Mouse (Mus musculus) cerebellum, adult 2 months (tissue): ENCODE results near the gene Nol12. TPM values are rescaled to one million over a fixed set of nuclear protein-coding genes. Genes with fewer than 3 reads are reported as not detected.

ENCODE experiments used
- DNase-seq, 2 experiments: peaks; one replicate each; pipeline ENCODE4 v3.0.0; 2021
- H3K27ac ChIP-seq: fragments of 200-500 bp; 2 replicates; pipeline ENCODE4 v1.5.1; 2012; ENCODE audit warnings: low read length, control low read depth, inconsistent platforms; ENCODE audit not compliant: insufficient read depth
- H3K27me3 ChIP-seq: fragments of 200-500 bp; 2 replicates; pipeline ENCODE4 v1.6.1; 2012; ENCODE audit warnings: inconsistent platforms, mild to moderate bottlenecking, low read length, moderate library complexity; ENCODE audit not compliant: control insufficient read depth, insufficient read depth
- H3K4me1 ChIP-seq: fragments of 200-500 bp; 2 replicates; pipeline ENCODE4 v1.6.1; 2011; ENCODE audit warnings: low read length; ENCODE audit not compliant: control insufficient read depth, insufficient read depth
- H3K4me3 ChIP-seq: fragments of 200-500 bp; replicated peaks from 2 replicates; pipeline ENCODE3; 2011; ENCODE audit warnings: mild to moderate bottlenecking, low read depth, low read length, control low read depth; ENCODE audit not compliant: insufficient read depth
- CTCF ChIP-seq: fragments of 200-500 bp; IDR thresholded peaks from 2 replicates; pipeline ENCODE4 v1.5.1; 2011; ENCODE audit warnings: low read depth, mild to moderate bottlenecking, control low read depth, low read length, moderate library complexity, borderline replicate concordance; ENCODE audit not compliant: insufficient read depth
- POLR2A ChIP-seq: fragments of 200-500 bp; IDR thresholded peaks from 2 replicates; pipeline ENCODE4 v1.6.1; 2011; ENCODE audit warnings: low read length, control low read depth, borderline replicate concordance; ENCODE audit not compliant: insufficient read depth
- WGBS: fragments of 180-500 bp; shearing (Covaris S2); methylation state at CpG from one replicate; pipeline ENCODE4 v1.1.7; 2018; 5-methylcytosine and 5-hydroxymethylcytosine counted together
- polyA plus RNA-seq: library from polyadenylated mRNA; depleted of rRNA; stranded (reverse); fragments of >200 nt; gene quantifications from 2 replicates; pipeline ENCODE4 v1.2.3, GENCODE M21; 2012

Nol12 gene
- polyA plus RNA-seq, 1 experiment, result 34.4 TPM

DNA sequence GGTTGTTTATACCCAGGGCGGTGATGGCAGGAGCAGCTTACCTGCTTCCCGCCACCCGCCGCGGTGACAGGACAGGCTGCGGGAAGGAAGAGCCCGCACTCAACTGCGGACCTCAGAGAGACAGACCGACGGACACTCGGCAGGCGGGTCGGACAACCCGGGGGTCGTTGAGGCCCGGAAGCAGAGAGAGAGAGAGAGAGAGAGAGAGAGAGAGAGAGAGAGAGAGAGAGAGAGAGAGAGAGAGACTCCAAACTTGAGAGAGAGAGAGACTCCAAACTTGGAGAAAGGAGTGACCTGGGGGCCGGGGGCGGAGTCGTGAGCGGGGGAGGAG is 35.4 kb upstream of the Nol12 start, which contains the start of gene Gm49510:
Gene Gm49510 (plus strand): TSS at position 259 of the 331 bp plus-strand sequence.
- Histone ChIP-seq H3K27me3 (no peaks in the 10 kb centered on the region), H3K4me1 (no peaks in the 10 kb centered on the region; the same call in none of the 2 replicates), H3K27ac (no peak within 1 kb of the TSS), H3K4me3 (peak within 1 kb of the TSS; percentile 69)
- no peak for DNase-seq
- TF ChIP-seq CTCF (no peak), POLR2A (no peak)
- 12% methylated on average over 19 of the region's 20 CpGs for WGBS

GRCm38 (mm10) chr15:78899740-78900584 is 34.8 kb upstream of the Nol12 start, which contains the start of gene Sh3bp1:
Sh3bp1 (plus strand) TSS chr15:78899768.
- Histone ChIP-seq H3K27me3 (no peaks in the 10 kb centered on the region), H3K27ac (no peak within 1 kb of the TSS), H3K4me1 (no peaks in the 10 kb centered on the region; the same call in none of the 2 replicates), H3K4me3 (peak within 1 kb of the TSS; percentile 69)
- DNase-seq, result peak; percentile 46 to 61
- TF ChIP-seq POLR2A (no peak), CTCF (no peak)
- WGBS, result 6% methylated on average over 47 of the region's 47 CpGs

- H3K4me1 ChIP-seq, result no peaks in the 10 kb centered on the region; the same call in none of the 2 replicates
- H3K4me3 ChIP-seq, result no peak overlapping the region
- no peaks in the 10 kb centered on the region for H3K27me3 ChIP-seq
- TF ChIP-seq POLR2A (no peak), CTCF (no peak)
- 69% methylated on average over 18 of the region's 18 CpGs for WGBS
- no peak overlapping the region for H3K27ac ChIP-seq
- DNase-seq, result no peak
These were observed 33.9 kb upstream of the Nol12 start for GRCm38 (mm10) chr15:78900585-78901421.

GRCm38 (mm10) chr15:78901422-78901789 is 33.3 kb upstream of the Nol12 start:
- H3K27me3 ChIP-seq, result no peaks in the 10 kb centered on the region
- no peaks in the 10 kb centered on the region; the same call in none of the 2 replicates for H3K4me1 ChIP-seq
- no peak for TF ChIP-seq CTCF
- TF ChIP-seq POLR2A, result no peak
- H3K4me3 ChIP-seq, result no peak overlapping the region
- no peak overlapping the region for H3K27ac ChIP-seq
- no peak for DNase-seq
- WGBS, result 80% methylated on average over 8 of the region's 8 CpGs

DNA sequence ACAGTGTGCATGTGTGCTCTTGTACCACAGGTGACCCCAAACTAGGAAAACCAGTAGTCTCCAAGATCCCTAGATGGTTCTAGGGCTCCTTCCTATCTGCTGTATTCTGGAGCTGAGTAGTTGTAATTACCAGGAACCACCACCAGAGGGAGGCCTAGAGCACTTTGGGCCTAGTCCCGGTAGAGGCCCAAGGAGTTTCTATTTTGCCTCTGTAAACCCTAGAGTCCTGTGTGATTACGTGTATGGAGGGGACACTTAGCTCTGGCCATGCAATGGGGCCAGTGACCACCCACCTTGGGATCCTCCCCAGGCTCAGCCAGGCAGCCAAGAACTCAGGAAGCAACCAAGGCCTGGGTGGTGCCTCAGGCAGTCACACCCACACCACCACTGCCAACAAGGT is 31.5 kb upstream of the Nol12 start:
- no peaks in the 10 kb centered on the region; the same call in 1 of the 2 replicates for H3K4me1 ChIP-seq
- peak; percentile 76 to 82 for DNase-seq
- no peaks in the 10 kb centered on the region for H3K27me3 ChIP-seq
- 3% methylated on average over 2 of the region's 2 CpGs for WGBS
- no peak overlapping the region for H3K4me3 ChIP-seq
- no peak overlapping the region for H3K27ac ChIP-seq
- peak; percentile 83 for TF ChIP-seq CTCF
- no peak for TF ChIP-seq POLR2A

DNA sequence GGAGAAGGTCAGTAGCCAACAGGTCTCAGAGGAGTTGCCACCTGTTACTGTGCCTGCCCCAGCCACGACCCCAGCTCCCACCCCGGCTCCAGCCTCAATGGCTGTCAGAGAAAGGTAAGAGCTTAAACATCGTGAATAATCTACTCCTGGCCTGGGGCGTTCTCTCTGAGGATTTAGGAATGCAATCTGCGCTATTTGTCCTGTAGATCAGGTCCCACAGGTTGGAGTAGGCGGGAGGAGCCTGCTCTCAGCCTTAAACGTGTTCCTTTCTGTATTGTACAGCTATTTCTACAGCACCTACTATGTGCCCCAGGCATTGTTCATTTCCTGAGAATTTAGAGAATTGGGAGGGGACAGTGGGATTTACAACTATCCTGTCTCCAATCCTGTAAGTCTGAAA is 26.3 kb upstream of the Nol12 start:
- Histone ChIP-seq H3K4me3 (no peak overlapping the region), H3K27me3 (no peaks in the 10 kb centered on the region), H3K27ac (no peak overlapping the region), H3K4me1 (no peaks in the 10 kb centered on the region)
- 80% methylated on average over 7 of the region's 7 CpGs for WGBS
- no peak for TF ChIP-seq POLR2A
- TF ChIP-seq CTCF, result no peak
- DNase-seq, result no peak

DNA sequence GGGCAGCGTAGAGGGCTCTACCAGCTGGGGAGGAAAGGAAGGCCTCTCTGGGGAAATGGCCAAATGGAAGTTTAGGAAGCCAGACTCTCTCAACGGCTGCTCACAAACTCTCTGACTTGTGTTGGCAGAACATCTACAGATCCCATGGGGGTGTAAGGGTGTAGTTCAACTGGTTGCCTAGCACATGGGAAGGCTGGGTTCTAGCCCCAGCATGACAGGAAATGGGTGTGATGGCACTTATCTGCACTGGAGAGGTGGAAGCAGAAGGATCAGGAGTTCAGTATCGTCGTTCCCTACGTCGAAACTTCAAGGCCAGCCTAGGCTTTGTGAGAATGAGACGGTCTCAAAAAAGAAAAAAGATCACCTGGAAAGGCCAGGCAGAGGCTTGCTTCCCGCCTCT is 25.8 kb upstream of the Nol12 start:
- H3K4me1 ChIP-seq, result no peaks in the 10 kb centered on the region
- DNase-seq, result no peak
- no peak overlapping the region for H3K27ac ChIP-seq
- 83% methylated on average over 8 of the region's 8 CpGs for WGBS
- no peaks in the 10 kb centered on the region for H3K27me3 ChIP-seq
- no peak overlapping the region for H3K4me3 ChIP-seq
- TF ChIP-seq CTCF (no peak), POLR2A (no peak)
